Mouse (Mus musculus) lung, adult 18-20 months (tissue): ENCODE measurements around the gene Hlcs.

Experiments
- DNase-seq, 2 experiments: peaks; one replicate each; pipeline ENCODE4 v3.0.0; 2022; ENCODE audit warnings: mixed read lengths in 2 of 2

The Hlcs gene

DNA sequence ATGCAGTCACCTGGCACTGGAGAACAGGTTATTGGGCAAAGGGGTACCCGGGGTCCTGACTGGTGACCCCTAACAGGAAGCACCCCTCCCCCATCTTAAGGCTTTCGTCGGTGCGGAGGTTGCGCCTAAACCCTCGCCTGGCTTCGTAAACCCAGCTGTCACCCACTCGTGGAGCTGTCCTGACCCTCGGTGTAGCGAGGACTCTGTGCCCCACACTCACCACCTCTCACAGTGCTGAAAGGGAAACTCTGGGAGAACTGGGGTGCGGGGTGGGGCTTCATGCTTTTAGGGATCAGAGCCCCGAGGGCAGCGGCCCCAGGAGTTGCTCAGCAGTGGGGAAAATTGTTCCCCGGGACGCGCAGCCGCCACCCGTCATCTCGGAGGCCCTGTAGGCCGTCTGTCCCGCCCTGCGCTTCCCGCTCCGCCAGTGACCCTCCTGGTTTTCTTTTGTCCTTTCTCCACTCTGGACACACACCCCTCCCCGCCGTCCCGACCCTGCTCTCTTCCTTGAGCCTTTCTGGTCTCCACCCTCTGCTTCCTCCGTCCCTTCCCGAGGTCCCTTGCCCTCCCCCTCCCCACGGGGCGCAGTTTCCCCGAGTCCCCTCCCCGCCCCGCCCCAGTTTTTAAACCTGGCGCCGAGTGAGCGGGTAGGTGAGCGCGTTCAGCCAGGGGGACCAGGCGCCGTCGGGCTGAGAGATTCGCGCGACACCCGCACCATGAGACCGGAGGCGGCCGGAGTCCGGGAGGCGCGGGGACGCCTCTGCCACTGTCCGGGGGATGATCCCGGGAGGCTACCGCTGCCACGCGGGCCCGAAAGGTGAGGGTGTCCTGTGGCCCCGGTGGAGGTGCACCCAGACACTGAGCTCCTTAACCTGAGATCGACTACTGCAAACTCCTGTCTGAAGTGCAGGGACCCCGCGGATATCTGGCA is 14.7 kb upstream of the Hlcs start, which contains the start of gene Ripply3:
TSS of gene Ripply3 (plus strand) at position 640 of the 931 bp plus-strand sequence.
- peak; percentile 84 to 89 for DNase-seq

DNA sequence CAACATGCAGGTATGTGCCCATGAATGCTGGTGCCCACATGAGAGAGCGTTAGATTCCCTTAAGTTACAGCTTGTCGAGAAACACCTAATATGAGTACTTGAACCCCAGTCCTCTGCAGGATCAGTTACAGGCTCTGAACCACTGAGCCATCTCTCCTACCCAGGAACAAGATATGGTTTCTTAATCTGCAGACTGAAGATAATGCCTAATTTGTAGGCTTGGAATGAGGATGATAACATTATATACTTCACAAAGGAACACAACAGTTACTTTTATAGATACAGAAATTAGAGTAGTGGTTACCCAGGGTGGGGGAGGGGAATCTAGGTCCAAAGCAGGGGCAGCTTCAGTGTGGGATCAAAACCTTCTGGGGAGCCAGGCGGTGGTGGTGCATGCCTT is 12.6 kb upstream of the Hlcs start:
- DNase-seq, result no peak

DNA sequence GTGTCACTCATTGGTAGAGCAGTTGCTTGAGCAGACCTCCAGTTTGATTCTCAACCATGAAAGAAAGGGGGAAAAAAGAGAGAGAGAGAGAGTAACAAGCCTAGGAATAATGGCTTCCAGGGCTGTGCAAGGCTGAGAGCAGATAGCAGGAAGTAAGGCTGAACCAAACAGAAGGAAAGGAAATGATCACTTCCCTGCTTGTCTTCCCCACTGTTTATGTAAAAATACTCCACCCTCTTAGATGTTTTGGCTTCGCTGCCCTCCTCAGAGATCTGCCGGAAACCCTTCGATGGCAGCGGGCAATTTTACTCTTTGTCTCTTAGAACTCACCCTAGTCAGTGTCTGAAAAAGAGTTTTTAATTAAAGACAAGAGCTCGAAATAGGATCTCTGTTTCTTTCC is 10.3 kb upstream of the Hlcs start:
- peak in 1 of 2 experiments; percentile 30 for DNase-seq

DNA sequence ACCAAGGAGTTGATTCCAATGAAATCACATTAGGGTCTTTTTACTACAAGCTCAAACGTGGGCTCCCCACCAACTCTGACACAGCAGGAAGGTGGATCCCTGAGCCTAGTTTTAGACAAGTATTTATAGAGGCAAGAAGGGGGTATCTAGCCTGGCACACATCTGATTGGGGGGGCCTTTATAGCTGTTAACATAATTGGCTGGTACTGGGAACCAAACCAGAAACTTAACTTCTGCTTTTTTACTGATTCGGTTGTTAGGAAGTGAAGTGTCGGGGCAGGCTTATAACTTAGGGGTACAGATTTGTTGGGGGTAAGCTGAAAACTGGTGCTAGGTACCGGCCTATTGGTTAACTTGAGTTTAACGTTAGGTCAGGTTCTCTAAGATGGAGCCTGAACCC is 6.9 kb upstream of the Hlcs start:
- no peak for DNase-seq

DNA sequence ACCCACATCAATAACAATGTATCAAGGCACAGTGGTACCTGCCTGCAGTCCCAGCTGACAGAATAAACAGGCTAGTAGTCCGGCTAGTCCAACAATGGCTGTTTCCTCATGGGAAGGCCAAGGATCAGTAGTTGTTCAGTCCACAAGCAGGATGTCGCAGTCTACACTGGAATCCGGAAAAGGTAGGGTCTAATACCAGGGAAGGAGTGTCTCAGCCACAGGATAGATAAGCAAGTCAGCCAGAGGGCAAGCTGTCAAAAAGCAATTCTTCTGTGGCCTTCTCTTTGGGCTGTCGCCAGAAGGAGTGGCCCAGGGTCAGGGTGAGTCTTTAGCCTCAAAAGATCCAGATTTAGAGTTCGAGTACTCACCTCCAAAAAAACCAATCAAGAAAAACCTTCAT is 4.4 kb upstream of the Hlcs start:
- peak; percentile 71 to 75 for DNase-seq

DNA sequence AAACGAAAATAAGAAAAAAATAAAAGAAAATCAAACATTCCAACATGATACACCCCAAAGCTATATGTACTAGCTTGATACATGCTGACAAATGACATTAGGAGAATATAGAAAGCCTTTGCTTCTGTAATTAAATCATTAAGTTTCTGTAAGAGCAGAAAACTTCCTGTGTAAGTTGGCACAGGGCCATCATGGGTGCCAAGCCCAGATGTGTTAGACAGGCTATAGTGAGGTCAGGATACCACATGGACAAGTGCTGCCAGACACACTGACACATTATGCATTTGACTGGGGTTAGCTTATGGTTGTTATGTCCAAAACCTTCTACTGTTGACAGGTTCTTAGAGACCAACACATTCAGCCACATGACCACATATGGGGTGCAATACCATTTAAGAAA is 1.8 kb upstream of the Hlcs start:
- no peak for DNase-seq

DNA sequence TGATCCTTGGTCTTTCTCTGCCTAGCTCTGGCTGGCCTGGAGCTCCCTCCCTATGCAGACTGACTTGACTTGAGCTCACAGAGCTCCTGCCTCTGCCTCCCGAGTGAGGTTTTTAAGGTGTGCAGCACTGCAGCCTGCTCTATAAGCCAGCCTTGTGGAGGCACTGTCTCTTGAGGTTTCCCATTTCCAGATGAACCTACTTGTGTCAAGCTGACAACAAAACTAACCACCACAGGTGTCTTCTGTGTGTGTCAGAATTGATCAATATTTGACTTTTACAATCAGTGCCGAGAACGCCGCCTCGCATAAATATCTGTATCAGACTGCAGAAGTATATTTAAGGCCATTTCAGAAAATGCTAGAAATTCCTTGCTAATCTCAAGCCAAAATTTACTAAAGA is 1.3 kb upstream of the Hlcs start:
- no peak for DNase-seq

DNA sequence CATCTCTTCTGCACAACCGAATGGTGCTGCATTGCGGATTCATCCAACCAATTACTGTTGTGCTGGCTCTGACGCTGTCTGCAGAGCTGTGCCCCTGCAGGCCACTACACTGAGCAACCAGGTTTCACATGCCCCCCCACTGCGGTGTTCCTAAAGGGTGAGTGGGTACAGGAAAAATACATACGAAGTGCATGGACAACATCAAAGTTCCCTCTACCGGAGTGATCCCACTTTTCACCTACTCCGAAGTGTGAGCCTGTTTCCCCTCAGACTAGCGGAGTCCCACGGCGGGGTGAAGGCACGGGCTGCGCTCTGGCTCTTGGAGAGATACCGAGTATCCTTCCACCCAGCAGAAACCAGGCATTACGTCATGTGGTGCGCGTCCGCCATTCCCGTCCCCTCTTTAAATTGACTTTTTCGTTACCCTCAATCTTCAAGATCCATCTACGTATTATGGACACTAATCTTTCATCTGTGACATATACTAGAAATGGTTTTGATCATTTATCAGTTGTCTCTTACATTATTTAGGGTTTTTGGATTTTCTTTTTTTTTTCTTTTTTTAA is 625 bp downstream of the Hlcs start:
- DNase-seq, result peak; percentile 80 to 84

DNA sequence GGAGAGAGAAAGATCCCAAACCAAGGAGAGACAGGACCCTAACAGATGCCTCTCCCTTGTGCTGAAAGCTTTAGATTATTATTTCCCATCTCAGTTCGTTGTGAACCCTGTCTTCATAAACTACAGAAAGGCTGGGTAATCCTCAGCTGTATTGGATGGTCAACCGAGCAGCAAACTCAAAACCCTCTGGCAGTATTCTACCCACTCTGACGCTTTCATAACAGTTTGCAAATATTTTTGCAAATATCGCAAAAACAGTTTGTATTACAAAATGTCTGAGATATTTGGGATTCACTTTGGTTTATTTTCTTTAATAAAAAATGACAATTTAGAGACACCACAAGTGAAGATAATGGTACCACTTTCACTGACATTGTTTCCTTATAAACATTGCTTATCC is 1.4 kb downstream of the Hlcs start:
- DNase-seq, result no peak

DNA sequence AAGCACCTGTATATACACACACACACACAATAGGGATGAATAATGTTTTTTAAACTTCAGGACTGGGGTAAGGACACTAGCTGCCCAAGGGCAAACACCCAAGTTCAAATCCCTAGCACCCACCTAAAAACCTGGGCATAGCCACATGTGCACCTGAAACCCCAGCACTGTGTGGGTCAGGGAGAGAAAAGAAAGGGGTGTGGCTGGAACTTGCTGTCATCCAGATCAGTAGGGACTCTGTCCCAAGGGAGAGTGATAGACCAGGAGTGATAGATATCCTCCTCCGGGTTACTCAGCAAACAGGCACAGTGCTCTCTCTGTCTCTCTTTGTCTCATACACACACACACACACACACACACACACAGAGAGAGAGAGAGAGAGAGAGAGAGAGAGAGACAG is 2.0 kb downstream of the Hlcs start:
- DNase-seq, result no peak

DNA sequence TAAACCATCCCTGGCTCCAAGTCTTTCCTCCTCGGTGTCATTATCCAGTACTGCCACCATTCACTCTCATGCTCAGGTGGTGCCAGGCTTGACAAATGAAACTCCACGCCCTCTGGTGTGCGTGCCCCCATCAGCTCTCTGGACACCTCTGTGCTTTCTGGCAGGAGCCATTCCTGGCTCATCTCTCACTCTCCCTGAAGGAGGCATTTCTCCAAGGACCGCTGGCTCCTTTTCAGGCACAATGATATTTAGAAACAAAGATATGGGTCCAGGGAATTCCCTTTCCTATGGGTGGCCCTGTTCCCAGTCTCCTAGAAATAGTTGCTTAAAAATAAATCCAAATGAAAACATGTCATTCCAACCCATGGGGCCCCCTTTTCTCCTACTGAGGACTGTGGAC is 4.3 kb downstream of the Hlcs start:
- no peak for DNase-seq

DNA sequence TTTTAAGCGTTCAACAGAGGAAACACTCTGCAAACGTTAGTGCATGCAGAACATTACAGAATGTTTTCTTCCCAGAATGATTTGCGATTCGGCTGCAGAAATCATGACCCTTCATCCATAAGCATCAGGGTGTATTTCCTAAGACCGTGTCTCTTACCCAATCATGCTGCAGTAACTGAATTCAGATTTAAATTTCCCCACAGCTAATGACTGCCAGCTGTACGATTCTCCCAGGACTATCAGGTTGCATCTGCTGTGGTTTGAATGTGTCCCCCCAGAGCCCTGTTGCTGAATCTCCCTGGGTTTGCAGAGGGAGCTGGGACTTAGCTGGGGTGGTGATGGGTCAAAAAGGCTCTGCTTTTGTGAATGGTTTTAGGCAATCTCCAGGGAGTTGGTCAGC is 5.4 kb downstream of the Hlcs start:
- no peak for DNase-seq

DNA sequence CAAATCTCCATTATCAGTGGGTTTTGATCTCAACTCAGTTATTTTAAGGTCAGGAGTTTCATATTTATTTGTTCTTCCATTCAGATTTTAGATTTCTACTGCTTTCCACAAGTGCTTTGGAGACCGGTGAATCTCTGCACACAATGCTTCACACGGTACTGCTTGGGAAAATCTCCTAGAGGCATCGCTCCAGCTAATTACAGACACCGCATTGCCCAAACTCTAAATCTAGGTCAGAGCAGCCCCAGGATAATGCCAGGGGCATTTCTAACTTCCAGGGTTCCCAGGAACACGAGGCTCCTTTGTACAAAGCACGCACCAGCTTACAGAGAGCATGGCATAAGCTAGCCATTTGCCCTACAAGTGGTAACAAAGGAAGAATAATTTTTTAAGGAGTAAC is 5.8 kb downstream of the Hlcs start:
- no peak for DNase-seq

DNA sequence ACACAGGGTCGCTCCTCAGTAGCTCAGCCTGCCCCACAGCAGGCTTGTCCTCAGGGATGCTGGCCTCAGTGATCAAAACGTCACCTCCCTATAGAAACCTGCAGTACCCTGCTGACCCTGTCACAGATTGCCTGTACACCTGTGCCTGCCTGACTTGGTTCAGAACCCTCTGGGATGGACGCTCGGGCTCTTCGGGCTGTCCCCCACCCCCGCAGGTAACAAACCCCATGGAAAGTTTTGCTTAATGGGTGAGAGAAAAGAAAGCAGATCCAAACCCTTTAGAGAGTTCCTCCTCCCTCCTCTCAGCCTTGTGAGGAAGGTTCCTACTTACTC is 10.2 kb downstream of the Hlcs start:
- DNase-seq, result no peak

DNA sequence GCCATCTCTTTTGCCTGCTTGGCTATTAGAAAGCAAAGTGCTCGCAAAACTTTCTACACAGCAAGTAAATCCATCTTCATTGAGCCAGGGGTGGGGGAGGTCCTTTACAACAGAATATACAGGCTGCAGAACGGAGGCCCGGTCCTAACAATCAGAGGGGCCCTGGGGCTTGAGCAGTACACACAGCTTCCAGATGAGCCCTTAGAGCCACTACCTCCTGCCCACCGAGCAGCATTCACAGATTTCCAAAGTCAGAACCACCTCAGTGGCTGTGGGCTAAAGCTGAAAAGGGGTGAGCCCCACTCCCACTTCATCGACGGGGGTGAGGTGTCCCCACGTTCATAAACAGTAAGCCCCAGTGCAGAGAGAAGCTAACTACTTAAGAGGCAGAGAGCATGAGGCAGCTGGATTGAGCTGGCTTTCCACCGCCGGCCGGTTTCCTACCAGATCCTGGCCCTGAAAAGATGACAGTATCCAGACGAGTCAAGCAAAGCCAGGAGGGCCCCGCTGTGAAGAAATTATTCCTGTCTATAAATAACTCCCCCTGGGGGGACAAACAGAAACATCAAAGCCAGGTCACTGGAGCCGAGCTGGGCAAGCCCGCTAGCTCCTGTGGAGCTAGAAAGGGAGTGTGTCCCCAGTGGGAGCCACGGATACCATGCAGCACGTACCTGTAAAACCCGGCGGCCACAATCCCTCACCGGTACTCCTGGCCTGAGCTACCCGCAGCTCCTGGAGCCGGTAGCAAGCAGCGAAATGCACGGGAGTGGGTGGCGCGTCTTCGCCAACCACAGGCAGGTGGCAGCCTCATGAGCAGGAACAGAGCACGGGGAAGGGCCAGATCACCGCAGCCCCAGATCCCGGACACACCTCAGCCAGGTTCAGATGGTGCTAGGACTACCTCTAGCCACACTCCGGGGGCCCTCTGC is 10.8 kb downstream of the Hlcs start:
- peak; percentile 36 to 50 for DNase-seq

DNA sequence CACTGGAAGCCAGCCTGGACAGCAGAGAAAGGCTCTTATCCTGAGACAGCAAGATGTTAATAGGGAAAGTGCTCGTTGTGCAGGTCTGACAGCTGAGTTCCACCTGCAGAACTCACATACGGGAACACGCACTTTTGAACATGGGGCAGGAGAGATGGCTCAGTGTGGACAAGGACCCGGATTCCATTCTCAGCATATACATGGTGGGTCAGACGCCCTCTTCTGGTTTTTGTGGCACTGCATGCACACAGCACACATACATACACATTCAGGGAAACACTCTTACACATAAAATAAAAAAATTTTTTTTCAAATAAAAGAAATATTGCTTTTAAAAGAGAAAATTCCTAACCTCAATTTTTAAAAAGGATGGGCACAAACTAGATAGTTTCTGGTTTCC is 11.7 kb downstream of the Hlcs start:
- no peak for DNase-seq

DNA sequence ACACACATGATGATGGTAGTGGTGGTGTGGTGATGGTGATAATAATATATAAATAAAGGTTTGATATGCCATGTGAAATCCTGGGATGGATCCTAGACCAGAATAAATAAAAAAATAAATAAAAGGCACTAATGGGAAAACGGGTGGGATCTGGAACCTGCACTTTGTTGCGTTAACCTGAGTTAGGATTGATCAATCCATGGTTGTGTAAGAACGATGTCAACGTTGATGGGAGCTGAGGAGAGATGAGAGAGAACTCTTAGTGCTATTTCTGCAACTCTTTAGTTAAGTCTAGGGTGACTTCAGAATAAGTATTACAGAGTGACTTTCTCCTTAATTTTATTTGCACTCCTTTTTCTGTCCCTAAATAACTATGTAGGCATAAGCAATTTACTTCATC is 12.2 kb downstream of the Hlcs start:
- DNase-seq, result no peak

DNA sequence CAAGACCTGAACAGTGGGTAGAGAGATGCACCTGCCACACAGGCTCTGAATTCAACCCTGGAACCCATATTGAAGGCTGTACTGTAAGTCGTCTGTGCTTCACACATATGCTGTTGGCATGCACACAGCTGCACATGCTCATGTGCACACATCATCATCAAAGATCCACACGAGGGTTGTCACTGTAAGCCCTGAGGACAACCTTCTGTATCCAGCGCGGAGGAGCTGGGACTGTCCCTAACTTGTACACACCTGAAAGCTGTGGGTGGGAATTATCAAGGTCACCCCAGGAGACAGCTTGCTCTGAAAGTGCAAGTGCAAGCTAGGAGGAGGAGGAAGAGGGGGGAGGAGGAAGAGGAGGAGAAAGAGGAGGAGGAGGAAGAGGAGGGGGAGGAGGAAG is 14.2 kb downstream of the Hlcs start:
- no peak for DNase-seq

DNA sequence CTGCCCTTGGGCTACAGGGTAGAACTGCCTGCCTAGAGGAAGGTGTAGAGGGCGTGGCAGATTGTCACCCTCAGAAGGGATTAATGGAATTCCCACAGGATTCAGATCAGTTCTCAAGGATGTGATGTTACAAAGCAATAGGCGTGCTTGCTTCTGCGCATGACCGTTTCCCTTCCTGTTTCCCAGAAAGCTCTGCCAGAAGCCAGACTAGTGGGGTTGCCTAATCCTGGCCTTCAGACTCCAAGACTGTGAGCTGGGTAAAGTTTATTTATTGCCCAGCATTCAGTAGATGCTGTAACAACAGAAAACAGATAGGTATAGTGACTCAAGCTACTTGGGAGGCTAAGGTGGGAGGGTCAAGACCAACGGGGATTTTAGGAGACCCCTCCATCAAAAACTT is 15.3 kb downstream of the Hlcs start:
- no peak for DNase-seq

DNA sequence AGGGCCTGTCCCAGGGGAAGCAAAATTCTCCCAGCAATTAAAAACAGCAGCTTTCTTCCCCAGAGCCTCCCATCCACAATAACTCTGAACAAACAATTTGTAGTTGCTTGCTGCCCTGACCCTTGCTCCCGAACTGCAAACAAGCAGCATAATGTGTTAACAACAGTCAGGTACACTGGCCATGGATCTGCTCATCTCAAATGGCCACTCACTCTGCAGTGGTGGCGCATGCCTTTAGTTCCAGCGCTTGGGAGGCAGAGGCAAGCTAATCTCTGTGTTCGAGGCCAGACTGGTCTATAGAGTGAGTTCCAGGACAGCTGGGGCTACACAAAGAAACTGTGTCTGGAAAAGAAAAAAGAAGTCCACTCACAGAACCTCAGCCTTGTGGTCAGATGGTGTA is 22.2 kb downstream of the Hlcs start:
- no peak for DNase-seq

DNA sequence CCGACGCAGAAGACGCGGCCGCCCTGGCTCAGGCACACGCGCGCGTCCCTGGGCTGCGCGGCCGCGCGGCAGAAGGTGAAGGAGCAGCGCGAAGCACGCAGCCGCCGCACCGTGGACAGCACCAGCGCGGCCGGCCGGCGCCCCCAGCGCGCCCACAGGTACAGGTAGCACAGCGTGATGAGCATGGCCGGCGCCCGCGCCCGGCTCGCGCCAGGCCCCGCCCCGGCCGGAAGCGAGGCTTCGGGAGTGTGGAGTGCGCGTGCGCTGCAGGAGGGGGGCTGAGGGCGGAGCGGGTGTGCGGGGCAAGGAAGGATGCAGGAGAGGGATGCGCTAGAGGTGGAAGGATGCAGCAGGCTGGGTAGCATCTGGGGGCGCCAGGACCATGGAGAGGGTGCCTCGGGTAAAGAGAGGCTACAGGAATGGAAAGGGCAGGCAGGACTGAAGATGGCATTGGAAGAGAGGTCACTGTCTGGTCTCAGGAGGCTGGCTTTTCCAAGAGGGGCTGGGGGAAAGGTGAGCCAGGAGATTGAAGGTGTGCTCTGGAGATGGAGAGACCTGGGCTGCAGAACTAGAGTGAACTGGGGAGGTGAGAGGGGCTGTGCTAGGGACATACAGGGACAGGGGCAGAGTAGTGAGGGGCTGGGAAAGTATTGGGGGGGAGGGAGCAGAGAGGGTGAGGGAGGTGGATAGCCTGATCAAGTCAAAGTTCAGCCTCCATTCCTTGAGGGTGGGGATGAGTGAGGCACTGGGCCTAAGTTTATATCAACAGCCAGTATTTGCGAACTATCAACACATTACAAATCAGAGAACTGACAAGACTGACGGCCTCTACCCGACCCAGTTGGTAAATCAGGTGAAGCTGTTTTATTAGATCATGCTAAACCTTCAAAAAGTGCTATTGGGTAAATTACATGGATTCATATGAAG is 23.0 kb downstream of the Hlcs start:
- peak; percentile 80 to 82 for DNase-seq
